Comparison of ENCODE assay signal across 8 mouse cellular contexts in genomic region chr14:31930367-31930766, GRCm38 (mm10).
DNase-seq lines count a peak whose midpoint lies in the region; ATAC-seq lines count a peak whose summit lies in the region.

No protein-coding gene starts in this region.

- 20% methylated on average over 9 of the region's 9 CpGs for WGBS in lung, embryonic 16.5 days

- no peaks in the 10 kb centered on the region for H3K36me3 ChIP-seq in lung, embryonic 16.5 days (ENCODE audit: control insufficient read depth, insufficient read depth, low read length)

- peak overlapping the region; percentile 85 for H3K27ac ChIP-seq in lung, embryonic 16.5 days (ENCODE audit: low read length)

- no peaks in the 10 kb centered on the region for H3K9me3 ChIP-seq in lung, embryonic 16.5 days (ENCODE audit: control insufficient read depth, low read length)

- H3K27me3 ChIP-seq in lung, embryonic 16.5 days (ENCODE audit: control insufficient read depth, insufficient read depth, low read depth, low read length) = no peaks in the 10 kb centered on the region

- H3K4me3 ChIP-seq in lung, embryonic 16.5 days (ENCODE audit: low read length) = no peak overlapping the region

- peak; percentile 23 for DNase-seq in embryo, embryonic 11 days
- DNase-seq in embryo, embryonic 10 days (ENCODE audit: low spot score) = no peak
- peak; percentile 73 for DNase-seq in urinary bladder, postnatal 14 days (ENCODE audit: low spot score)
- DNase-seq in urinary bladder, postnatal 10 days (ENCODE audit: low spot score) = no peak
- peak; percentile 92 to 95 for DNase-seq in kidney, adult 8-10 months
- peak; percentile 57 to 64 for DNase-seq in urinary bladder, postnatal 4 days (ENCODE audit: low spot score in 2 of 2)

- ATAC-seq in granulocyte monocyte progenitor cell, adult 5-6 weeks (replicated peaks; ENCODE audit: poor library complexity, severe bottlenecking) = peak; percentile 85
- peak; percentile 86 for ATAC-seq in lung, embryonic 16.5 days (ENCODE audit: low read depth)

- peaks cover 31% of the 10 kb centered on the region for H3K4me1 ChIP-seq in lung, embryonic 16.5 days (replicated peaks; ENCODE audit: control insufficient read depth, insufficient read depth, low read length)

- no peak overlapping the region for H3K9ac ChIP-seq in lung, embryonic 16.5 days (ENCODE audit: low read length)

- H3K4me2 ChIP-seq in lung, embryonic 16.5 days (ENCODE audit: low read depth, low read length) = peak overlapping the region; percentile 22; the same call in 1 of the 2 replicates

Comparison
In these comparisons a context has a peak if more than half of its experiments do, and no peak if none do; other contexts are left out.
1. DNase-seq: peak in embryo, embryonic 11 days (single experiment), urinary bladder, postnatal 14 days (single experiment), kidney, adult 8-10 months (2 of 2) and urinary bladder, postnatal 4 days (2 of 2); none in embryo, embryonic 10 days (single experiment) and urinary bladder, postnatal 10 days (single experiment).